Mouse (Mus musculus): ENCODE measurements at regions not wholly inside any gene's neighbourhood (a gene's known extent, or its start where the extent isn't known, plus 50 kb on each side); places are given as distances from the start of the nearest gene placed in this dataset.

DNA sequence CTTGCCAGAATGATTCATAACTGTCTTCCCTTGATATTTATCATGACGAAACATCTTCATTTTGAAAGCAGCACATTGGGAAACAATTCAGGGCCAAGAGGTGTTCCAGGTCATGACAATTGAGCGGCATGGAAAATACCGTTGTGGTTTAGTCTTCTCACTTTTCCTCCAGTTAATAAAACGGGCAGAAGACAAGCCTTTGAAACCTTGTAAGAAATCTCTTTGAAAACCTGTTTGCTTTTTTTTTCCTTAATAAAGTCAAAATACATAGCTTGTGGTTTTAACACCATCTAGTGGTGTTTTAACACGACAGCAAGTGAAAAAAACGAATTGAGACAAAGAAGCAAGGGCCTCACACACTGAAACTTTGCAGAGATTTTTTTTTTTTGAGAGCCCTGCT is 1389.0 kb upstream of the Acvr2a start:
- in situ Hi-C loops (cut with MboI, MseI): no loop called here

GRCm38 (mm10) chr2:47429843-47430242 is 1384.1 kb upstream of the Acvr2a start:
- in situ Hi-C loops (cut with MboI, MseI): no loop called here

GRCm38 (mm10) chr2:47466043-47466442 is 1347.9 kb upstream of the Acvr2a start:
- in situ Hi-C loops (cut with MboI, MseI): no loop called here

DNA sequence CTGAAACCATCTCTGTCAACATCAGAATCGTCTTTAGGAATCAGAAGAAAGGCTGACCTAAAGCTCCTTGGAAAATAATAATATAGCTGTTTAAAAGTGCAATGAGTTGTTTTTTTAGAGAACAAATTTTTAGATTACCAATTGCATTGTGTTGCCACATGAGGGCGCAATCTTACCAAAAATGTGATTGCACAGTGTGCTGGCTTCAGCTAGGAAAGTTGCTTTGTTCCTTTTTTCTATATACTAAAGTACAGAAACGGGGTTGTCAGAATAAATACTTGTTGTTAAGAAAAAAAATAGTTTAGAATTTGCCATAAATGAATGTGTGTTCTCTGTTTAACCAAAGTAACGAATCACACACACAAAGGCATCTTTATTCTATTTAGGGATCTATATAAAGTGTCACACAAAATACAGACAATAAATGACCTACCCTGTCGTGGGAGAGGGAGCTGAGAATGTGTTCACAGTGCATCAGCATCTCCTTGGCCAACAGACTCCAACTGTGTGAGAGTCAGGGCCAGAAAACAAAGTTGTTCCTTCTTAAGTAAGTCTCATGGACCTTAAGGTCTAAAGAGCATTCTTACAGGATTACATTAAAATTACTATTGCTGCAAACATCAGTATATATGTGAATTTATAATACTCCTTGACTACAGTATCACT is 1321.9 kb upstream of the Acvr2a start:
- in situ Hi-C loops (cut with MboI, MseI): loop anchor here in 1 of 2 experiments (10.0 kb wide), 1 partner anchor 1393 kb away; no protein-coding TSS in a partner anchor

Measured in T-helper 17 cell (primary cell).